Mouse (Mus musculus): ENCODE data around the gene Mpp6.

Mpp6 gene

DNA sequence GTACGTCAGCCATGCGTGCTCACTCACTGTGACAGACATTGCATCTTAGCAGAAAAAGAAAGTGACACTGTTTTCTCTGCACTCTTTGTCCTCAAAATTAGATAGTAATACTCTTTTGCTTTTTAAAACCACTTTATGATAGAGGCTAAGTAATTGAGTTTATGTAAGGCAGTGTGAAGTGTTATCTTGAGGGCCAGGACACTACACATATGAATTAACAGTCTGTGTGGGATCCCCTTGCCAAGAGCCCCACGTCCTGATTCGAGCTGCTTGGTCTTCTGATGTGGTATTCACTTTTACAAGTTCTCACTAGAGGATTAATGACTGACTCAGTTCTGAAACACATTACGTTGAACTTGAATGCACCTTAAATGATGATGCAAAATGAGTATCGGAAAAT, 49.8 kb downstream of the Mpp6 start:
- no peak for DNase-seq

DNA sequence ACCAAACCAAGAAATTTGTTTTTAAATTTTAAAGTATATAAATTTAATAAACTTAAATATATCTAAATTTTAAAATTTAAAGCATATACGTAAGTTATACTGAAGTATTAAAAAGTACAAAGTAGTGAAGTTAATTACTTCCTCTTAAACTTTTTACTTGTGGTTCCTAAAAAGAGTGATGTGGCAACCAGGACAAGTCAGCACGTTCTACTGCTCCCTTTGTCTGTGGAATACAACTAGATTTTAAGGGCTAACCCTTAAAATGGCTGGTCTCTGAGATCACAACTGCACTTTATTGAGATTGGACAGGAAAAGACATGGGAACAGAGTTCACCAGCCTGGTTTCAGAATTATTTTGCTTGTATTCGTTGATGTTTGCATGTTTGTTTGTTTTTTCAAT, 53.0 kb downstream of the Mpp6 start:
- no peak for DNase-seq

DNA sequence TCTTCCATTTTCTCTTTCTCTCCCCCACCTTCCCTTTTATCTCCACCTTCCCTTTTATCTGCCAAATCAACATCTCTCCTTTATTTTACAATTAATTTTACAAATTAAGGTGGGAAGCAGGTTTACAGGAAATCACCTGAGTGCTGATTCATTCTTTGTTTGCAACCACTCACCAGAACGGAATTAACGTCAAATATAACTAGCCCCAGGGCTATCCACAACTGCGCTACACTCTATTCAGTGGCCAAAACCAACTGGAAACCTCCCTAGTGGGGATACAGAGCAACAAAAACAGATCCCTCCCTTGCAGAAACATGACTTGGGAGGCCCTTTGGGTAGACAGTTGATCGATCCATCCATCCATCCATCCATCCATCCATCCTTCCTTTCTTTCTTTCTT, 58.8 kb downstream of the Mpp6 start:
- DNase-seq: no peak

DNA sequence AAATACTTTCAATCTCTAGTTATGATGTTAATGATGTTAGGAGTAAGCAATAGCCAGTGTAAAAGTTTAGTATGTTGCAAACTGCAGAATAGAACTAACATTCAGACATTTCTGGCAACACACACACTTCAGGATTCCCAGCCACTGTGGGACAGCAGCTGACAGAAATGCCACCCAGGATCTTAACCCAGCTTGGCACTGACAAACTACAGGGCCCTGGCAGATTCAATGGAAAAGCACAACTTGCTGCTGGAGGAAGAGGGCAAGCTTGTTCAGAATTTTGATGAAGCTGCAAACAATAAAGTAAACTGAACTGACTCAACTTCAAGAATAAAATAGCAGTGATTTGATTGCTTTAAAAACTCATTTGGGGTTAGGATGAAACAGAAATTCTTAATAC, 59.7 kb downstream of the Mpp6 start:
- no peak for DNase-seq

DNA sequence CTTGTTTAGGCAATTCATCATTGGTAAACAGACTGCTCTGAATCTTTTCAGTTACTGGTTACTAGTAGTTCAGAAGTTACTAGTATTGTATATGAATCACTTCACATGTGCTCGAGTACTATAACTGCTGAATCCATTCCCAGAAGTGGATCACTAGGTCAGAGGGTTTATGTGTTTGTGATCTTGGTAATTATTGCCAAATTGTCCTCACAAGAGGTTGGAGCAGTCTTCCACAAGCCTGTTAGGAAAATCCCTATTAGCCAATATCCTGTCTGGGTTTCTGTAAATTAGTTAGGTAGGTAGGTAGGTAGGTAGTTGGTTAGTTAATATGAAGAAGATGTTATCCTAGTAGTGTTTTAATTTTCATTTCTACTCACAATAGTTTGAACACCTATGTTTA, 65.7 kb downstream of the Mpp6 start:
- DNase-seq: no peak

DNA sequence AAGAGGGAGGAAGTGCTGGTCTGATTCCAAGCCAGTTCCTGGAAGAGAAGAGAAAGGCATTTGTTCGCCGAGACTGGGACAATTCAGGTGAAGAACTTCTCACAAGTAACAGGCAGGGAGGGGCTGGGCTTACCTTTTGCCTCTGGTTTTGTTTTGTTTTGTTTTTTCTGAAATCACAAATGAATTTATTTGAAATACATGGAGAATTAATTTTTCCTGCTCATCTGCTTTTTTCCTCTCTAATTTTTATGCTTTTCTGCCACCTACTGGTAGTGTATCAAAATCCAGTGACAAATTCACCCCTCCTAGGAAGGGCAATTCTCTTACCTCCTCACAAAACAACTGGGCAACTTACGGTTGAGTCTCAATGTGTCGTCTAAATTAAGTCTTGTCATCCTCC, 70.1 kb downstream of the Mpp6 start:
- DNase-seq: peak; percentile 15

DNA sequence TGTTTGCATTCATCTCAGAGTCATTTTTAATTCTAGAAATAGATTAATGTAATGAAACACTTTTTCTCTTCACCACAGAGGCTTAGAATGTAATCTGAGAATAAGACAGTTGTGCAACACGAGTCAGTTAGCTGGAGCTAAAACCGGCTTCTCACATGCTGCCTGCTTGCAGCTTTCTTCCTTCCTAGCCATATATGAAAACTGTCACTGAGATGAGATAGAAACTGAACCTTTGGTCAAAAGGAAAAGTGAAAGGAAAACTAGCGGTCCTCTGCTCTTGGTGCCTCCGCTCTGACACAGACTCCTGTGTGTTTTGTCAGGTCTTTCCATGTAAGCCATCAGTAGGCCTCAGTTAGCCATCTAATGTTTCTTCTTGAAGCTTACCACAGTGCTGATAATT, 77.9 kb downstream of the Mpp6 start:
- no peak for DNase-seq

DNA sequence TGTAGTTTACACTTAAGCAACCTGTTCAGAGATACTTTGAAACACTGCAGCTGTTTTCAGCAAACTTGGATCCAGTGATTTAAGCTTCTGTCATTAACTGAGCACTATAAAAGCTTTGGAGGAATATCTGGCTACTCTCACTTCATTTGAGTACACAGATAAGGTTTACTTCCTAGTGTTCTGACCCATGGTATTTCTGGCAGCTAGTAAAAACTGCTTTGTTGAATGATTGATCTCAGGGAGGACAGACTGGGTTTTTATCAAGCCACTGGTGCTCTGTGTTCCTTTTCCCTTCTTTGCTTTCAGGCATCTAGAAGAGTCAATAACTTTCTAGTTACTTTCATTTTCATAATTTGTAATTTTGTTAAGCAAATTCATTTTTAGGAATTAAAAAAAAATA, 79.3 kb downstream of the Mpp6 start:
- no peak for DNase-seq

DNA sequence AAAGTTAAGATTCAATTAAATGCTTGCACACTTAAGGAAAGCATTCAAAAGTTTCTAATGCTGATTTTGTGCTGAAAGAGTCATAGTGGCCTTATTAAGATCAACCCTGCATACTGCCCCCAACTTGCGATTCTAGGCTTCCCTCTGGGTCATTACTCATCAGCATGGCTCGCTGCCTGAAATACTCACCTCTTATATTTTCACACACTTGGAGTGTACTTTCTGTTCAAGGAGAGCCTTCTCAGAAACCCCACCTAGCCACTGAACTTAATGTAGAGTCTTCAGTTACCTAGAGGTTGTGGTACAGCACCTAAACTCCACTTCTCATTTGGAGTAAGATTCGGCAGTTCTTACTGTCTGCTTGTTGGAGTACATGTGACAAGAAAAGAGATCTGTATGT, 81.6 kb downstream of the Mpp6 start:
- peak; percentile 30 for DNase-seq

DNA sequence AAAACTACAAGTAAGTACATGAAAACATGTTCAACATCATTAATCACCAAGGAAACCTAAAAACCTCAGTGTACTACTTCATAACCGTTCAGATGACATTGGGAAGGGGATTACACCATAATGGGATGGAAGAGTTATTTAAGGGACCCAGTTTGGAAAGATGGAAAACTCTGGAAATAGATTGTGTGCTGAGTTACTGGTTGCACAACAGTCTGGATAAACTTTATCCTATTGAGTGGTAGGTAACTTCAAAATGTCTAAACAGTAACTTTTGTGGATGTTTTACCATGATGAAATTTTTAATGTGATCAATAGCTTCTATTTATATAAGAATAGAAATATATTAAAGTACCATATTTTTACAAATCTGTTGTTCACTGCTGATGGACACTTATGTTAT, 82.1 kb downstream of the Mpp6 start:
- DNase-seq: no peak

DNA sequence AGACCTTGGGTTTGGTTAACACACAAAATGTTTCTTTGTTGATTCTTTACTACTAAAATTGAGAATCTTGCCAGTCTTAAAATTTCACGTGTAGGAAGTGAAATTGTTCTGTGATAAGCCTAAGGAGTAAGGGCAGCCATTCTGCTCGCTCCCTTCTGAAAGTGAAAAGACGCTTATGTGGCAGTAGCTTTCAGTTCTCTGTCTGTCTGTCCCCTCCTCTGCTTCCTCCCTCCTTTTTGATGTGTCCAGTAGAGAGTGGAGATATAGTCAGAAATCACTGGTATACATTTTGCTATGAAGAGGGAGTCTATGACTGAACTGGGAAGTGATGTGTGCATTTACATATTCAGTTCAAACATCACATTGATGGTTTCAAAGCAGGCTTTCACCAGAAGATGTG, 82.8 kb downstream of the Mpp6 start:
- DNase-seq: no peak

DNA sequence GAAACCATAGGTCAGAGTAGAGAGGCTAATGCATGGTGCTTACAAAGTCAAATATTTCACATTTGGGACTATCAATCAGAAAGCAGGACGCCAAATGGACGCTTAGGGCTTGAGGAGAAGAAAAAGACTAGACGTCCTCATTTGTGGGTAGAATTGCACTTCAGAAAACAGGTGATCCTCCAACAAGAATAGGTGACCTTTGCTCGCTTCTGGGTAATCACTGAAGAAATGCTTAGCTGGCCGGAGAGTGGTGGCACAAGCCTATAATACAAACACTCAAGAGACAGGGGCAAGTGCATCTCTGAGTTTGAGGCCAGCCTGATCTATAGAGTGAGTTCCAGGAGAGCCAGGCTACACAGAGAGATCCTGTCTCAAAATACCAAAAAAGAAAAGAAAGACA, 83.8 kb downstream of the Mpp6 start:
- no peak for DNase-seq

DNA sequence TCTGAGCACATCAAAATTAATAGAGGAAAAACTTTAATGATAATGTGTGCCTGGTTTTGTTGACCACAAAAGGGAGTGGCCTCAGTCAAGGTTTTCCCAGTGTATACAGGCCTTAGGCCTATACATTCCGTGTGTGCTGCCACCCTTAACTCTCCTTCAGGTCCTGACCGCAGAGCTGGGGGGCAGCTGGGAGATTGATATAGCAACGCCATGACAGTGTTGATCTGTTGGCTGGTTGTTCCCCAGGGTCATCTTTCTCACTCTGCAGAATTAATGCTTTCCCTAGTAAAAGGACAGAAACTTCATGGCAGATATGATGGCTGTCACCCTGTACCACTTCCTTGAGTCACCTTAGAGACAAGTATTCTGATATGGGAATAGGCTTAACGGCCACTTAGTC, 94.3 kb downstream of the Mpp6 start:
- no peak for DNase-seq

DNA sequence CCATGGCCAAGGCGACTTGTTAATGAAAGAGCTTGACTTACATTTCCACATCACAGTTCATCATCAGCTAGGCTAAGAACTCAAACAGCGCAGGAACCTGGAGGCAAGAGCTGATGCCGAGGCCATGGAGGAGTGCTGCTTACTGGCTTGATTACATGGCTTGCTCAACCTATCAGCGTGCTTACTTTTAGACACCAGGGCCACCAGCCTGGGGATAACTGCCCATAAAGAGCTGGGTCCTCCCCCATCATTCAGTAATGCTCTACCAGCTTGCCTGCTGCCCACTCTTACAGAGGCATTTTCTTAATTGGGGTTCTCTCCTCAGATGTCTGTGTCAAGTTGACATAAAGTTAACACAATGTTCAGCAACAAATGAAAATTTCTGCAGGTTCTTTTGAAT, 95.1 kb downstream of the Mpp6 start:
- no peak for DNase-seq

DNA sequence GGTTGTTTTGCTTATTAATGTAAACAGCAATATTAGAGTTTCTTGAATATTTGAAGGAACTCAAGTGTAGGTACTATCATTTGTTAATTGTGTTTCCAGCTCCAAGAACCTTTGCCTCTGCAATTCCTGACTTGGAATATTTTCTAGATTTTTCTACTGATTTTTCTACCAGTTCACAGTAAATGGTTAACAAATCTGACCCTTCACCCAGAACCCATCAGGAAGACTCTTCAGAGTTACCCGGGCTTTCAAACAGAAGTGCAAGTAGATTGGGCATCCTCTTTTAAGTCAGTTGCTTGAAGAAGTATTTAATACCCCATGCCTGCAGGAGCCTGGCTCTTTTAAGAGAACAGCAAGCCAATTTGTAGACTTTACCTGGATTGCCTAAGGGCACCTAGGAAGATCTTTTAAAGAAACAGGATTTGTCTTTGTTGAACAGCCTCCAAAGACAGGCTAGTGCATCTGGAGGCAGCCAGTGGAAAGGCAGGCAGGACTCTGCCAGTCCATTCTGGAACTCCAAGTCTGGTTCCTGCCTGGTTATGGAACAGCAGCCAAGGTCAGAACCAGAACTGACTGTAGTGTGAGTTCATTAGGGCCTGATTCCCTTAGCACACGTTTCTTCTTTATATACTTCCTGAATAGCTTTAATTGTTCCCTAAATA, 104.8 kb downstream of the Mpp6 start:
- no peak for DNase-seq

DNA sequence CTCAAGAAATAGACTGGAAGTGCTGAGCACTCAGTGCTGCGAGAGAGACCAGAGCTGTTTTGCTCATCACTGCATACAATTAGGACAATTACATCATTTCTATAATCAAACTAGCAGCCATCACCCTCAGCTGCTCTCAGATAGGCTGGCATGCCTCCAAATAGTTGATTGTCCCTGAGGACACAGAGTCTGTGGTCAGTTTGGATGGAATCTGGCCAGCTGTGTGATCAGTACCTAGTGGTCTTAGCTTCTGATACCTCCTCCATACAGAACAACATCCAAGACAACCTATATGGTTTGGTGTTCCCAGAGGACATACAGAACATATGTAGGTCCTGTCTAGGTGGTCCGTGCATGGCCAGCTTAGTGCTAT, 105.3 kb downstream of the Mpp6 start:
- DNase-seq: no peak

DNA sequence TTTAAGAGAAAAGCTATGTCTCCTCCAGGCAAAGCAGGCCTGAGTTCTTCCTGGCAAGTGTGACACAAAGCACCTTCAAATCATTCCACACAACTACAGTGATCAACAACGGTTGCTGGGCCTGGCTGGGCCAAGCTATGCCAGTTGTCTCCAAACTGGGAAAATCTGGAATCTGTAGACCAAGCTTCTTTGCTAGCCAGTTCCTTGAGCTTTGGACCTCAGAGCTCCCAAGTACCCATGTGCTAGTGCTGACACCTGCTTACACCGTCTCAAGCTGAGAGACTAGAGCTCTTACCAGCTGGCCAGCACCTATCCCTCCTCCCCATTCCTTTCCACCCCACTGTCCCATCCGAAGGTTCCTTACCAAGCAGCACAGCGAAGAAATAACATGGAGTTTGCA, 105.9 kb downstream of the Mpp6 start:
- no peak for DNase-seq

DNA sequence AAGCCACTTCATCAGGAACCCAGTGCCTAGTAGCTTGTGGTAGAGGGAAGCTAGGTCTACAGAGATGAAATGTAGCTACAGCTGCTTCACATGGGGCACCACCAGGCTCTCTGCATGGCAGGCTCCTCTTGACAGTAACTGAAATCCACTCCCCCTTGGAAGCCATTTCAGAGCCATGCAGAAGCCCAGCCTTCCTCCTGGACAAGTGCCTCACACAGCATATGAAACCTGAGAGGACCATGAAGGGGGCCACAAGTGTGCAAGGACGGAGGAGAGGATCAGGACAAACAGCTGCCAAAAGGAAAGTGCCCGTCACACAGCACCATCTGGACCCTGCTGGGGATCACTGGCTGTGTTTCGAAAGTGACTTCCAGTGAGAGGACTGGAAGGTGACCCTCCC, 108.6 kb downstream of the Mpp6 start:
- no peak for DNase-seq

DNA sequence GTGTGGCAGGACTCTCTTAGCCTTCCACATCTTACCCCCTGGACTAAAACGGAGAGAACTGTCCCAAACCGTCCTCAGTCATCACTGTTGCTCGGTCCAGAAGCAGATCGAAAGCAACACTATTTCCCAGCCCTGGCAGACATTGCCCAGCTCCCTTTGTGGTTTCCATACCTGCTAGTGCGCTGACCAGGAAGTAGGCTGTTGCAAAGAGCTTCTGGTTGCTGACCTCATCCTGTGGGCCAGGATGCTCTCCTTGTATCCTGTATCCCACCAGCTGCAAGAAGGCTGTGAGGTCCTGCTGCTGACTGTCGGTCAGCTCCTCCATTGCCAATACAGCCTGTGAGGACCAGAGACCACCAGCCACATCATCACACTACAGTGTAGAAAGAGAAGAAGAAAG, 109.0 kb downstream of the Mpp6 start:
- no peak for DNase-seq

DNA sequence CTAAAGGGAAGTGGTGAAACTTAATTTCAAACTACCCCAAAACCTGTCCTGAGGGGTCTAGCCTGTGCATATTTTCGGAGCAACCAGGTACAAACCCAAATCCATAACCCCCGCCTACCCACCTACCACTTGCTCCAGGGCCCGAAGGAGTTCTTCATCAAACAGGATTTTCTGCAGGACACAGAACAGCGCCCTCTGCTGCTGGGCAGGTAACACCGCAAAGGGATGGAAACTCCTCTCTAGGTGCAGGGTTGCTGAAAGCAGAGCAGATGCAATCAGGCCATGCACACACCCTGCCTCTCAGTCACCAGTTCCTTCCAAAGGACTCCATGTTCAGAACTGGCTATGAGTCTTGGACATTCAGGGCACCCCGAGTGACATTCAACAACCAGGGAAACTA, 110.8 kb downstream of the Mpp6 start:
- DNase-seq: peak; percentile 24

DNA sequence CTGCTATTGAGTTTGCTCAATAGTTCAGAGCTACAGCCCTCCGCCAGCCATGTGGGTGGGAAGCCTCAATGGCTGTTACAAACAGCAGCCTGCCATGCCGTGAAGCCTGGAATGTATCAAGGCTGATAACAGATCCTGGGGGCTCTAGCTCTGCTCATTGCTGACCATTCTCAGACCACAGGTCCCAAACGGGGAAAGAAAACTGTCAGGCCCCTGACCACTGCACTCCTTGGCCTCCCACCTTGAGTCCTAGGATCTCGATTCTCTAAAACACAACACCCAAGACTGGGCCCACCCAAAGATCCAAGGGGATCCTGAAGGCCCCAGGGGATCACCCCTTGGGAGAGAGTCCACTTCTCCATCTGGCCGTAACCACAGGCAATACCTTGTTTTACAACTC, 112.3 kb downstream of the Mpp6 start:
- no peak for DNase-seq

DNA sequence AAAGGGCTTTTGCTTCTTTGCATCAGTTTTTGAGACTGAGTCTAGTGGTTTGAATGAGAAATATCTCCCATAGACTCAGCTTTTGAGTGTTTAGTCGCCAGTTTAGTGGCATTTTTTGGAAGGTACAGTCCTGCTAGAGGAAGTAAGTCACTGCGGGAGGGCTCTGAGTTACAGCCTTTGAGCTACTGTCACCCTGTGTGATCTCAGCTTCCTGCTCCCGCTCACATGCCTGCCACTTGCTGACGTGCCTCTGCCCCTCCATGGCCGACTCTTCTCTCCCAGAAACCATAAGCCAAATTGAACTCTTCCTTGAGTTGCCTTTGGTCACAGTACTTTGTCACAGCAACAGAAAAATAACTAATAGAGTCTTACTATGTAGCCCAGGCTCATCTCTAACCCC, 112.9 kb downstream of the Mpp6 start:
- DNase-seq: no peak

DNA sequence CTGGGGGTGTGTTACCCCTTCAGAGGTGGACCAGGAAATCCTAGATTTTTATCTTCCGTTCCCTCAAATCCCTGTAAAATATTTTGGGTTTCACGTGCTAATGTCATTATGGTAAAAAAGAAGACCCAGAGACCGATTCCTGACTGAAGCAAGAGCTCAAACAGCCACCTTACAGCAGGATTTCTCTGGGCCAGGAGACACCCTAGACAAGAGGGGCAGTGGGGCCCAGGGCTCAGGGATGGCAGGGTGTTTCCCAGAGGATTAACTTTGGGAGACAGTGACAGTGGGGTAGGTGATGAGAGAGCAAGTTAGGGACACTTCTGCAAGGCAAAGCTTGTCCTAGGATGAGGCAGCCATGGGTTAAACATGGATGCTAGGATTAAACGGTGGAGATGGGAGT, 113.6 kb downstream of the Mpp6 start:
- no peak for DNase-seq

DNA sequence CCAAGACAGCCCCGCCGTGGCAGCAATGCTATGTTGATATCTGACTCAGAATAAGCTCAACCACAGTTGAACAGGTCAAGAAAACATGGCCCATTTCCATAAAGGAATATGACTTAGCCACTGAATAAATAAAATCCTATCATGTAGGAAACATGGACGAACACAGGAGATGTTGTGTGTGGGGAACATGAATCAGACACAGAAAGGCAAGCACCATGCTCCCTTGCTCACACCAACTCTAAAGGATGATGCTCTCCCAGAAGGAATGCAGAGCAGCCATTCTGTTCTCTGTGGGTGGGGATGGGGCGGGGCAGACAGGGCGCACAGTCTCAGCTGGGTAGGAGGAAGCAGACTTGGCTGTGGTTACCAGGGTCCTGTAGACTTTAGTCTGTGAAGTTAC, 115.2 kb downstream of the Mpp6 start:
- no peak for DNase-seq

DNA sequence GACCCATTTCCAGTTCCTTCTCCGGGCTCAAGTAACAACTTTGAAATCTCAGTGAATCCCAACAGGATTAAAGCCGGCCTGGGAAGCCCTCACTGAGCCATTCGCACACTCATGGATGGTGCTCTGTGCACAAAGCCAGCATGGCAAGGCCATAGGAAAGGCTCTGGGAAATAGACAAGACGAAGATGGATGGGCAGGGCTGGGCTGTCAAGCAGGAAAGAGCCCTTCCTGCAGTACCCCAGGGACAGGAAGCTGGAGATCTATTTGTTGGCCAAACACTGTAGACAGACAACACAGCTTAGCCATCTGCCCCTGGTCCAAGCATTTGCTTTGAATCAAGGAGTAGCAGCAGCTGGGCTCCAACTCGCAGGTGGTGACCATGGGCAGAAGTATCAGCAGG, 118.1 kb downstream of the Mpp6 start:
- no peak for DNase-seq

DNA sequence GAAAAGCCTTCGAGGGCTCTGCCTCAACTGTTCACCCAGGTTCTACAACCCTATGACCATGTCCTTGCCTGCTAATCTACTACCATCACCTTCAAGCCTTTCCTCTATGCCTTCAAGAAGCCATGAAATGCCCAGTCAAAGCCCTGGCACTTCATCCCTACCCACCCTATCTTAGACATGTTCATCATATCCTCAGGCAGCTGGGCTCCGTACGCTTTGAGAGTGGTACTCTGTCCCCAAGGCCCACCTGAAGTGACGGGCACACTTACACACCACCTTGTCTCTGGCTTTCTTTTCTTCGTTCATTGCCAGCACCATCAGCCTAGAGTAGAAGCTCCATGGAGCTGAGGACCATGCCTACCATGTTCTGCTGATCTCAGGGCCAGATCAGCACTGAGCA, 121.2 kb downstream of the Mpp6 start:
- no peak for DNase-seq
